Mouse (Mus musculus): Measurements from ENCODE around the gene Elmo2. TPM values are rescaled to one million over a fixed set of nuclear protein-coding genes. Genes with fewer than 3 reads are reported as not detected.
A peak's percentile ranks its signal among the peaks of the same experiment; 100 is the strongest.

Elmo2 gene
- polyA plus RNA-seq, 1 experiment, result 54.6 TPM

GRCm38 (mm10) chr2:165285034-165285433 is 41.2 kb downstream of the Elmo2 start:
- Histone ChIP-seq H3K4me3 (ENCODE audit: insufficient read depth, low read length) (no peak overlapping the region), H3K4me1 (ENCODE audit: control insufficient read depth, insufficient read depth, low read length) (peaks cover 27% of the 10 kb centered on the region), H3K27ac (ENCODE audit: insufficient read depth, low read depth, low read length) (no peak overlapping the region)
- TF ChIP-seq POLR2A (IDR thresholded peaks at IDR 0.05; ENCODE audit: borderline replicate concordance, low read depth, low read length), result no peak
- TF ChIP-seq CTCF (IDR thresholded peaks at IDR 0.05; ENCODE audit: low read depth, low read length), result no peak

DNA sequence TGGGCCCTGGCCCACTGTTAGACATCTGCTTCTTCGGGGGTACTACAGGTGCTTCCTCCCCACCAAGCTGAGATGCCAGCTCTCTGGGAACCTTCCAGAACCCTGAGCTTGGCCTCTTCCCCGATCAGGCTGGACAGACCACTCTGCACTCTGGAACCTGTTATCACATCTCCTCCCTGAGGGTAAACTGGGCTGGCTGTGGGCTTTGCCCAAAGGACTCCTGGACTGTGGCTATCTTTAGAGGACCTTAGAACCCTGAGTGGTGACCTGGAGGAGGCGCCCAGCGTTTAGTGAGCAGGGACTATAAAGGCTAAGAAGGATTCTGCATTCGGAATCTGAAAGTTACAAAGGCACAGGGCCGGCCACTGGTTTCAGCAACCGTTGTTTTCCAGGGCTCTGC is 41.9 kb downstream of the Elmo2 start:
- no peak for TF ChIP-seq CTCF (IDR thresholded peaks at IDR 0.05; ENCODE audit: low read depth, low read length)
- TF ChIP-seq POLR2A (IDR thresholded peaks at IDR 0.05; ENCODE audit: borderline replicate concordance, low read depth, low read length), result no peak
- H3K27ac ChIP-seq (ENCODE audit: insufficient read depth, low read depth, low read length), result no peak overlapping the region
- peaks cover 26% of the 10 kb centered on the region for H3K4me1 ChIP-seq (ENCODE audit: control insufficient read depth, insufficient read depth, low read length)

GRCm38 (mm10) chr2:165283644-165284043 is 42.6 kb downstream of the Elmo2 start:
- H3K27ac ChIP-seq (ENCODE audit: insufficient read depth, low read depth, low read length), result no peak overlapping the region
- no peak for TF ChIP-seq CTCF (IDR thresholded peaks at IDR 0.05; ENCODE audit: low read depth, low read length)
- TF ChIP-seq POLR2A (IDR thresholded peaks at IDR 0.05; ENCODE audit: borderline replicate concordance, low read depth, low read length), result no peak
- no peak overlapping the region for H3K4me3 ChIP-seq (ENCODE audit: insufficient read depth, low read length)
- peaks cover 21% of the 10 kb centered on the region for H3K4me1 ChIP-seq (ENCODE audit: control insufficient read depth, insufficient read depth, low read length)

More for the DNA sequence above, 41.9 kb downstream of the Elmo2 start:
- no peak overlapping the region for H3K4me3 ChIP-seq (ENCODE audit: insufficient read depth, low read length)

GRCm38 (mm10) chr2:165281779-165282311 is 44.4 kb downstream of the Elmo2 start:
- Histone ChIP-seq H3K27ac (ENCODE audit: insufficient read depth, low read depth, low read length) (no peak overlapping the region), H3K4me1 (ENCODE audit: control insufficient read depth, insufficient read depth, low read length) (peaks cover 14% of the 10 kb centered on the region), H3K4me3 (ENCODE audit: insufficient read depth, low read length) (no peak overlapping the region)
- TF ChIP-seq CTCF (IDR thresholded peaks at IDR 0.05; ENCODE audit: low read depth, low read length), result no peak

DNA sequence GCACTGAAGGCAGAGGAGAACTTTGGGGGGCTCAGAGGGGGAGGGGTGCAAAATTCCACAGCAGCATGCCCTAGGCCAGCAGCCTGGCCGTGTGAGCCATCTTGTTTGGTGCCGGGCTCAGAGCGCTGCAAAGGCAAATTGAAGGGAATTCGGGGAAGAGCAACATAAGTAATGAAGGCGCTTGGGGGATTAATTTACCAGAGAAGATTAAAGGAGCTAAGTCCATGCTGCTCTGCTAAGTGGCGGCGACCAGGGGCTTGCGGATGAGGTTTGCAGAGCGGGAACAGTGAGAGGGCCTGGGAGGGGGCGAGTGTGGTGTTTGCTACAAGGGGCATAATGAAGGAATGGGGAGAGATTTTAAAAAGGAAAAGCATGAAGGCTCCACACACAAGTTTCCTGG is 46.9 kb downstream of the Elmo2 start:
- TF ChIP-seq CTCF (IDR thresholded peaks at IDR 0.05; ENCODE audit: low read depth, low read length) (no peak), POLR2A (IDR thresholded peaks at IDR 0.05; ENCODE audit: borderline replicate concordance, low read depth, low read length) (no peak)
- no peaks in the 10 kb centered on the region for H3K4me1 ChIP-seq (ENCODE audit: control insufficient read depth, insufficient read depth, low read length)
- no peak overlapping the region for H3K27ac ChIP-seq (ENCODE audit: insufficient read depth, low read depth, low read length)
- no peak overlapping the region for H3K4me3 ChIP-seq (ENCODE audit: insufficient read depth, low read length)

DNA sequence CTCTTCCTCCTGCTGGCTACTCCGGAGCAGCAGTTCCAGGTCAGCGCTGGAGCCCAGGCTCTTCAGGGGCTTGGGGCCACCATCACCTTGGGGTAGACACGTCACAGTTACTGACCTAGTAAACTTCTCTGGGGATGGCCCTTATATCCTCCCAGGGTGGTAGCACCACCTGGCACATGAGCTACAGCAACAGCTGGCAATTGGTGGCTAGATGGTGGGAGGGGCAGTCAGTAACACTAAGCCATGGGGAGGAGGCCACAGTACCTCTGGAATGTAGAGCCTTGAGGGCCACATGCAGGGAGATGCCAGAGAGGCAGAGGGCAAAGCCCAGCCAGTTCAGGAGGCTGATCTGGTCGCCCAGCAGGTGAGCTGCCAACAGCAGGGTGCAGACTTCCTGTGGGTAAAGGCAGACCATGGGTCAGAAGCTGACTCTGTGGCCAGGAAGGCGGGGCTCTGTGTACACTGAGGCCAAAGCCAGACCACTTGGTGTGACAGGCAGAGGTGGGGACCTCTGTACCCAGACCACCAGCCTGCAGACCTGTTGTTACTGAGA is 49.0 kb downstream of the Elmo2 start:
- no peaks in the 10 kb centered on the region for H3K4me1 ChIP-seq (ENCODE audit: control insufficient read depth, insufficient read depth, low read length)
- no peak overlapping the region for H3K27ac ChIP-seq (ENCODE audit: insufficient read depth, low read depth, low read length)
- no peak overlapping the region for H3K4me3 ChIP-seq (ENCODE audit: insufficient read depth, low read length)
- TF ChIP-seq CTCF (IDR thresholded peaks at IDR 0.05; ENCODE audit: low read depth, low read length), result no peak
- TF ChIP-seq POLR2A (IDR thresholded peaks at IDR 0.05; ENCODE audit: borderline replicate concordance, low read depth, low read length), result no peak

DNA sequence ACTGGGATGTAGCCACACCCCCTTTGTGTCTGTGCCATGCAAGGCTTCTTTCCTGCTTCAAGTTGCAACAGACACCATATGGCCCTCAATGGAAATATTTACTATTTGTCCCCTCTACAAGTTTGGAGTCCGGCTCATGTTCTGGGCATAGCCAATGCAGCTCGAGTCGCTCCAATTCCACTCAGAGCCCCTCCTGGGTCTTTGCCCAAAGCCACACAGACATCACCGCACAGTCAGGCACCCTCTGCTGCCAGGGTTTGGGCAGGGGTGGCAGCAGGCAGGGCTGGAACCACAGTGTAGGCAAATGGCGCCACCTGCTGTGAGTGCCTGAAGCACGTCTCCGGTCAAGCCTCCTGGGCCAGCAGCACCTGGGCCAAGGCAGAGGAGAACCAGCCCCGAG is 50.5 kb downstream of the Elmo2 start:
- no peaks in the 10 kb centered on the region for H3K4me1 ChIP-seq (ENCODE audit: control insufficient read depth, insufficient read depth, low read length)
- TF ChIP-seq CTCF (IDR thresholded peaks at IDR 0.05; ENCODE audit: low read depth, low read length) (peak; percentile 33; the same call in 1 of the 2 replicates), POLR2A (IDR thresholded peaks at IDR 0.05; ENCODE audit: borderline replicate concordance, low read depth, low read length) (no peak)
- no peak overlapping the region for H3K27ac ChIP-seq (ENCODE audit: insufficient read depth, low read depth, low read length)
- H3K4me3 ChIP-seq (ENCODE audit: insufficient read depth, low read length), result no peak overlapping the region

DNA sequence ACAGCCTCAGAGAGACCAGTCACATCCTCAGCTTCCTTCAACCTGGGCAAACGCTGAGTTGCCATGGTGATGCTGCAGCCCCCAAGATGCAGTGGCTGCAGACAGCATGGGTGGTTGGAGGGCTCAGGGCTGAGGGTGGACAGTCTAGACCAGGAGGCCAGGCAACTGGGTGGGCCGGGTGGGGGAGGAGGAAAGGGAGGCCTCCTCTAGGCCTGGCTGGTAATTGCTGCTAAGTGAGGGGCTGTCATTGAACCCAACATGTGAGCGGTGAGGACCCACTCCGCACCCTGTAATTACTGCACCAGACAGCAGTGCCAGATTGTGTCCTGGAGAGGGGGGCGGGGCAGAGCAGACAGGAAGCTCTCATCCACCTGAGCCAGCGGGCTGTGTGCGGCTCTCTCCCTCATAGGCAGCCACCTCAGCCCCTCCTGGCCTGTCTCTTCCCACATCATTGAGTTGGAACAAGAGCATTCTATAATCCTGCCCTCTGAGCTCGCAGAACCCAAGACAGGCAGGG is 51.1 kb downstream of the Elmo2 start:
- no peaks in the 10 kb centered on the region for H3K4me1 ChIP-seq (ENCODE audit: control insufficient read depth, insufficient read depth, low read length)
- no peak overlapping the region for H3K27ac ChIP-seq (ENCODE audit: insufficient read depth, low read depth, low read length)
- TF ChIP-seq POLR2A (IDR thresholded peaks at IDR 0.05; ENCODE audit: borderline replicate concordance, low read depth, low read length) (no peak), CTCF (IDR thresholded peaks at IDR 0.05; ENCODE audit: low read depth, low read length) (no peak)
- no peak overlapping the region for H3K4me3 ChIP-seq (ENCODE audit: insufficient read depth, low read length)

DNA sequence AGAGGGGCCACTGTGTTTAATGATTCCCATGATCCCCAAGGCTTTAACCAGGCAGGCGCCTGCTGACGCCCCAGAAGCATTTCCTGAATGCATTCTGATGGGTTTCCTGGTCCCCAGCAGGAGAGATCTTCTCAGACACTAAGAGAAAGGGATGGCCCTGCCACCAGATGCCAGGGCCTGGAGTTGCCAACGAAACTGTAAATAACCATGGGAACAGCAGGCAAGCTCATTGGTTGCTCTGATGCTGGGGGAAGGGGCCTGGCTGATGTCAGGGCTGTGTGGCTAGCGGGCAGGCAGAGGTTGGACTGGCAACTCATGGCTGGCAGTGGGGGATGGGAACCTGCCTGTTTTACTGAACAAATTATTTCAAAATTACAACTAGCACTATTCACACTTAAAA is 52.7 kb downstream of the Elmo2 start:
- H3K27ac ChIP-seq (ENCODE audit: insufficient read depth, low read depth, low read length), result no peak overlapping the region
- no peak overlapping the region for H3K4me3 ChIP-seq (ENCODE audit: insufficient read depth, low read length)
- H3K4me1 ChIP-seq (ENCODE audit: control insufficient read depth, insufficient read depth, low read length), result no peaks in the 10 kb centered on the region
- no peak for TF ChIP-seq CTCF (IDR thresholded peaks at IDR 0.05; ENCODE audit: low read depth, low read length)
- no peak for TF ChIP-seq POLR2A (IDR thresholded peaks at IDR 0.05; ENCODE audit: borderline replicate concordance, low read depth, low read length)

GRCm38 (mm10) chr2:165271326-165271725 is 55.0 kb downstream of the Elmo2 start:
- TF ChIP-seq CTCF (IDR thresholded peaks at IDR 0.05; ENCODE audit: low read depth, low read length), result no peak
- TF ChIP-seq POLR2A (IDR thresholded peaks at IDR 0.05; ENCODE audit: borderline replicate concordance, low read depth, low read length), result no peak
- Histone ChIP-seq H3K27ac (ENCODE audit: insufficient read depth, low read depth, low read length) (no peak overlapping the region), H3K4me3 (ENCODE audit: insufficient read depth, low read length) (no peak overlapping the region)

More at GRCm38 (mm10) chr2:165271326-165271725, 55.0 kb downstream of the Elmo2 start:
- no peaks in the 10 kb centered on the region for H3K4me1 ChIP-seq (ENCODE audit: control insufficient read depth, insufficient read depth, low read length)
